Mouse (Mus musculus) gastrocnemius, postnatal 14 days (tissue): ENCODE data around the gene Kpna2. TPM values are rescaled to one million over a fixed set of nuclear protein-coding genes. Genes with fewer than 3 reads are reported as not detected.

ENCODE experiments used
- DNase-seq: peaks from one replicate; pipeline ENCODE4 v3.0.0; 2021; ENCODE audit warnings: mixed read lengths
- intact Hi-C: fragments of 180-260 bp; cut with DNase I; formaldehyde crosslinking; loops from one replicate; pipeline ENCODE4 v1.15.1; 2025; ENCODE audit warnings: low total_unique reads
- total RNA-seq, 2 experiments: library from RNA; stranded (reverse); gene quantifications; 2 replicates each; pipeline ENCODE4 v1.2.3; 2021

The Kpna2 gene
- total RNA-seq, 2 experiments from 2014 or later = 12.3 to 21.9 TPM

- intact Hi-C loops = no loop called here
Measured at GRCm38 (mm10) chr11:106957271-106957980, 41.9 kb downstream of the Kpna2 start.

GRCm38 (mm10) chr11:106954566-106954965, 44.8 kb downstream of the Kpna2 start:
- no peak for DNase-seq

More at GRCm38 (mm10) chr11:106957271-106957980, 41.9 kb downstream of the Kpna2 start:
- peak; percentile 82 for DNase-seq

GRCm38 (mm10) chr11:106954116-106954515, 45.2 kb downstream of the Kpna2 start:
- no peak for DNase-seq
- intact Hi-C loops = no loop called here

More at GRCm38 (mm10) chr11:106954566-106954965, 44.8 kb downstream of the Kpna2 start:
- intact Hi-C loops = no loop called here

Other genes starting within 250 kb of the Kpna2 start
- gene Pecam1, start 248.9 kb downstream of the Kpna2 start, total RNA-seq = 10 to 100 TPM; 92.5 to 98.5 TPM
- gene Milr1, start 248.3 kb downstream of the Kpna2 start, total RNA-seq = under 1 TPM; 0.55 to 0.84 TPM
- 1 to 10 TPM; 3.1 to 3.5 TPM for gene Polg2, start 220.0 kb downstream of the Kpna2 start, total RNA-seq
- gene Ddx5, start 210.4 kb downstream of the Kpna2 start, total RNA-seq = 100 to 1,000 TPM; 203 to 252 TPM
- gene Cep95, start 210.3 kb downstream of the Kpna2 start, total RNA-seq = 1 to 10 TPM; 4.9 to 5.0 TPM
- gene Smurf2, start 78.8 kb downstream of the Kpna2 start, total RNA-seq = 10 to 100 TPM; 20.8 to 21.7 TPM
- gene 1810010H24Rik, start 26.1 kb upstream of the Kpna2 start, total RNA-seq = 1 to 10 TPM; 1.4 to 2.1 TPM
- 10 to 100 TPM; 20.5 to 22.6 TPM for gene Bptf, start 132.6 kb upstream of the Kpna2 start, total RNA-seq
- gene Nol11, start 189.8 kb upstream of the Kpna2 start, total RNA-seq = 10 to 100 TPM; 11.1 to 12.3 TPM